Mouse (Mus musculus): Measurements from ENCODE around the gene Ltn1.
A peak's percentile ranks its signal among the peaks of the same experiment; 100 is the strongest.

The Ltn1 gene

GRCm38 (mm10) chr16:87393813-87394548 is 38.4 kb downstream of the Ltn1 start:
- peak; percentile 73 for DNase-seq (ENCODE audit: low spot score in 2 of 2)

DNA sequence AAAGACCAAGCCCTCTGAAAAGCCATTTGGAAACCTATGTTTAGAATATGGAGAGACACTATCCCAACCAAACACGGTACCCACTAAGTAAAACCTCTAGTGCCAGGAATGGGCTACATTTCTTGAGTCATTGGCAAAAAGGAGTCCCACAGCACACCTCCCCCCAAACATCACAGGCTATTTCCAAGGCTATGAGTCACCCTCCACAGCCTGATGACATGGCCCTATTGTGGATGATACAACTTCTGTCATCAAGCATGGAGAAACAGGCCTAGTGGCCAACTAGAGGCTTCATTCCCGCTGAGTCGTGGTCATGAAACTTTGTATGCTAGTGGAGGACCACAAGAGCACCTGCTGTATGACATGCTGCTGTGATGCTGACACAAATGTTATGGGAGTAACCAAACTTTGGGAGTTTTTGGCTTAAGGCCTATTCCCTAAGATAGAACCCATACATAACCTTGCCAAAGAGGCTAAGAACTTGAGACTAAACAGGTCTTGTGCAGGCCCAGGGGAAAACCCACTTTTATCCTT is 44.9 kb downstream of the Ltn1 start:
- DNase-seq (ENCODE audit: low spot score in 2 of 2), result no peak

- no peak for DNase-seq (ENCODE audit: low spot score in 2 of 2)
Measured at GRCm38 (mm10) chr16:87384366-87384765, 48.0 kb downstream of the Ltn1 start.

DNA sequence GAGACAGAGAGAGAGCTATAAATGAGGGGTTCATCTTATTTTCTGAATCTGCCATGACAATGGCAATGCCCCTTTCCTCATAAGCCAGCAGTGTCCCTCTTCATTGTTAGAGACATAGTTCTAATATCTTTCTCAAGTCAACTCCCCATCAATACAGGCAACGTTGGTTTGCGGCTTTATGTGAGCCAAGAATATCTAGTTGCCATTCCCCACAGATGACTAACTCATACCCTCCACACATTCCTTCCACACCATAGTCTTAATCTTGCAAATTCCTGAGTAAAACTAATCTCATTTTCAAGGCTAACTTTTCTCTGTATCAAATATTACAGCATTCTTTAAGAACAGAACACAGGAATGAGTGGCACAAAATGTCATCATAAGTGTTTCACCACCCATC is 49.4 kb downstream of the Ltn1 start:
- no peak for DNase-seq (ENCODE audit: low spot score in 2 of 2)

DNA sequence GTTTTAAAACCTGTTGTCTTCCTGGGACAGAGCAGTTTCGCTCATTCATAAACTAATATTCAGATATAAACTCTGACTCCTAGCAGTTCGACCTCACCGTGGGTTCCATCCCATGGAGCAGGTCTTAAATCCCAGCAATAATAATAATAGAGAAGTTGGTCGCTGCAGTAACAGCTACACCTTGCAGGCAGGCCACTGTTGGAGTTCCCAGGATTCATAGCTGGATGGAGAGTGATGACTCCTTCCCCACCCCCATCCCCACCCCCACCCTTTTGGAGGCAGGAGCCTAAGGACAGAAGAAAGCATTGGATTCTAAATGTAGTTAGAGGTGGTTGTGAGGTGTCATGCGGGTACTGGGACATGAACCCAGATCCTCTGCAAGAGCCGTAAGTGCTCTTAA is 66.0 kb downstream of the Ltn1 start:
- no peak for DNase-seq (ENCODE audit: low spot score in 2 of 2)

DNA sequence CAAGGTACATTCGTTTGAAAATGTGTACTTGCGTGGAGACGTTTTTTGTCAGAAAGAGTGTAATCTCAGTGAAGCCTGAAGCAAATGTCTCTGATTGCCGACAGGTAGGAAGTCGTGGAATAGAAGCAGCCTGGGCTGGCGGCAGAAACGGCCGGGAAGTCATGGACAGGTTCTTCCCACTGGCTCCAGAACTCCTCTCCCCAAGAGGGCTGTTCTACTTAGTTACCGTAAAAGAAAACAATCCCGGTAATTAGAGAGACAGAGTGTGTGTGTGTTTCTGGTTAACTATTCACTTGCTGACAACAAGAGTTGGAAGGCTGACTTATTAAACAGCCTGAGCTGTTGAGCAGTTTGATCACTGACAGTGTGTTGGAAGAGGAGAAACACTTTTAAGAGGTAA is 66.4 kb downstream of the Ltn1 start:
- no peak for DNase-seq (ENCODE audit: low spot score in 2 of 2)

DNA sequence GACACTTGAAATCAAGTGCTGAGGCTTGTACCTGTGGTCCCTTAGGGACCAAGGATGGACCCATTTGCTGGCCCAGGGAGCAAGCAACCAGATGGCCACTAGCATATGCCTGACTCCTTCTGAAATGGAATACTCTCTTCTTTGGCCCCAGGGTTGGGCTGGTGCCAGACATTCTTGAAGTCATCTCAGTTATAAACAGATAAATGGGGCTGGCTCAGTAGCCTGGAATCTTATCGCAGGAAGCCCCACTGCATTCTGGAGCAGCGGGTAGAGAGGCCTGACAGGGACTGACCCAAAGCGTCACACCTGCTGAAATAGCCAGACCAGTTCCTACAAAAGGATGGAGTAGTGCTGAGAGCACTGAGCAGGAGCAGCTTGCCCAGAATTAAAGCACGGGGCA is 68.2 kb downstream of the Ltn1 start:
- DNase-seq (ENCODE audit: low spot score in 2 of 2), result no peak

GRCm38 (mm10) chr16:87360096-87360495 is 72.3 kb downstream of the Ltn1 start:
- DNase-seq (ENCODE audit: low spot score in 2 of 2), result no peak

- DNase-seq (ENCODE audit: low spot score in 2 of 2), result no peak
Measured at GRCm38 (mm10) chr16:87354748-87355147, 77.7 kb downstream of the Ltn1 start.

DNA sequence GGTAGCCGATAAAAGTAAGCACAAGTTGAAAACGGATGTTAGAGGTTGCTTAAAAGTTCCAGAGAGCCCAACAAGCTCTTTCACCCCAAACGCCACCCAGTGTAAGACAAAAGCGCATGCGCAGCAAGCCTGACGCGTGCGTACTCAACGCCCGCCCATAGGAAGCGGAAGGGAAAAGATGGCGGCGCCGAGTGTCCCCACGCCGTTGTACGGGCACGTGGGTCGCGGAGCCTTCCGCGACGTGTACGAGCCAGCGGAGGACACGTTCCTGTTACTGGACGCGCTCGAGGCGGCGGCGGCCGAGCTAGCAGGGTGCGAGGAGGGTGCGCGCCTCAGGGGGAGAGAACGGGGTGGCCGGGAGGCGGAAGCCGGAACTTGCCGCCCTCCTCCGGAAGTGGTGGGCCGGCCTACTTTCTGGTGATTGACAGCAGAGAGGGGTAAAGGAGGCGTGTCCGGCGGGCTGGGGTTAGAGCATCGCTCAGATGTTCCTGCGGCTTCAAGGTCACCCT is 78.3 kb downstream of the Ltn1 start, which contains the start of gene N6amt1:
TSS of gene N6amt1 (plus strand) at position 111 of the 509 bp plus-strand sequence.
- DNase-seq (ENCODE audit: low spot score in 2 of 2), result peak; percentile 93 to 95

- DNase-seq (ENCODE audit: low spot score in 2 of 2), result no peak
Measured at GRCm38 (mm10) chr16:87353605-87354004, 78.8 kb downstream of the Ltn1 start.

- DNase-seq (ENCODE audit: low spot score in 2 of 2), result no peak
Measured at GRCm38 (mm10) chr16:87351386-87352105, 80.9 kb downstream of the Ltn1 start.

- no peak for DNase-seq (ENCODE audit: low spot score in 2 of 2)
Measured at GRCm38 (mm10) chr16:87348133-87348532, 84.3 kb downstream of the Ltn1 start.

- no peak for DNase-seq (ENCODE audit: low spot score in 2 of 2)
Measured at GRCm38 (mm10) chr16:87341043-87341572, 91.3 kb downstream of the Ltn1 start.

DNA sequence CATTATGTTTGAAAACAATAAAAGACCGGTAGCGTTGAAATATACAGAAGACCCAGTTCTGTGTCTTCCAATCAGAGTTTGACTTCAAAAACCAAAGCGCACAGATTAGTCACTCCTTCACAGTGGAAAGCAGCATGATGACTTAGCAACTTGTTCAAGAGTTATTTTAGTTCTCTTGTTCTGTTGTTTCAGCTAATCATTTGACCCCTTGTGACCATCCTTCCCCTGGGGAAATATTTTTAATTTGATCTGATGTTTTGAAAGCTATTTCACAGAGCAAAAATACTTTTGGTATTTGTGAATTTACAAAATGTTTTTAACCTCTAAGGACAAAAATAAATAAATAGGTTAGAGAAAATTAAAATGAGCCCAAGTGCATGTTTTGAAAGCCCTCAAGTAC is 97.7 kb downstream of the Ltn1 start:
- DNase-seq (ENCODE audit: low spot score in 2 of 2), result no peak

DNA sequence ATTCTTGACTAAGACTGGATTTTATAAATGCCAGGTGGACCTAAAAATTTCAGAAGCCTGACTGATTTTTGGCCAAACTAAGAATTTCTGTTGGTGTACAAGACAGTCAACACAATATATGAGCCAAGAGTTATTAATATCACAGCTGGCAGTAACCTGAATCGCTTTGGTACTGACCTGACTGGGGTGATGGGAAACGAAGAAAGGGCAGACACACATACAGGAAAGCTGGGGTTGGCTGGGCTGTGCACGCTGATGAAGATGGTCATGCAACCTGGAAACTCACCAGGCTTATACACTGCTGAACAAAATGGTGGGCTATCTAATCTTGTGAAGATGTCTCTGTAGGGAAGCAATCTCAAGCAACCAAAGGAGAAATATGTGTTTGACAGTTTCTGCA is 102.4 kb downstream of the Ltn1 start:
- no peak for DNase-seq (ENCODE audit: low spot score in 2 of 2)

Measured in right cerebral cortex, postnatal 10 days (tissue).